Mouse (Mus musculus) midbrain, embryonic 13.5 days (tissue): ENCODE results near the gene C1qtnf9. TPM values are rescaled to one million over a fixed set of nuclear protein-coding genes. Genes with fewer than 3 reads are reported as not detected.

Source experiments
- polyA plus RNA-seq: library from polyadenylated mRNA; unstranded; fragments of >200 nt; fragmentation: Nextera tagmentation; extraction: Ambion mirVana; gene quantifications from 2 replicates; pipeline ENCODE4 v1.2.1, GENCODE M21; 2015

The C1qtnf9 gene
- polyA plus RNA-seq, 1 experiment from 2014 or later: not detected

Other genes starting within 250 kb of the C1qtnf9 start
- 41.3 and 47.4 TPM in 2 replicates for gene Spata13, start 134.1 kb upstream of the C1qtnf9 start, polyA plus RNA-seq
- gene Mipep, start 16.4 kb downstream of the C1qtnf9 start, polyA plus RNA-seq: 17.2 and 18.1 TPM in 2 replicates